Mouse (Mus musculus): ENCODE measurements around the gene Ltbp1. TPM values are rescaled to one million over a fixed set of nuclear protein-coding genes. Genes with fewer than 3 reads are reported as not detected.

Ltbp1 gene
- polyA plus RNA-seq, 1 experiment, result not detected

- TF ChIP-seq POLR2A (IDR thresholded peaks at IDR 0.05; ENCODE audit: insufficient read depth, low read depth, low read length) (no peak), CTCF (IDR thresholded peaks at IDR 0.05; ENCODE audit: insufficient read depth, low read depth, low read length) (no peak)
- Histone ChIP-seq H3K4me3 (ENCODE audit: insufficient read depth, low read depth, low read length) (no peak overlapping the region), H3K4me1 (ENCODE audit: control insufficient read depth, insufficient read depth, low read length) (no peaks in the 10 kb centered on the region), H3K27ac (ENCODE audit: insufficient read depth, low read depth, low read length) (no peak overlapping the region)
- WGBS, result 86% methylated on average over 3 of the region's 3 CpGs
Observed at GRCm38 (mm10) chr17:75353323-75353722, 348.0 kb downstream of the Ltbp1 start.

GRCm38 (mm10) chr17:75355431-75355830, 350.1 kb downstream of the Ltbp1 start:
- 73% methylated on average over 5 of the region's 5 CpGs for WGBS

GRCm38 (mm10) chr17:75360111-75360510, 354.7 kb downstream of the Ltbp1 start:
- Histone ChIP-seq H3K27ac (ENCODE audit: insufficient read depth, low read depth, low read length) (no peak overlapping the region), H3K4me1 (ENCODE audit: control insufficient read depth, insufficient read depth, low read length) (no peaks in the 10 kb centered on the region), H3K4me3 (ENCODE audit: insufficient read depth, low read depth, low read length) (no peak overlapping the region)
- 95% methylated on average over 7 of the region's 7 CpGs for WGBS
- TF ChIP-seq POLR2A (IDR thresholded peaks at IDR 0.05; ENCODE audit: insufficient read depth, low read depth, low read length) (no peak), CTCF (IDR thresholded peaks at IDR 0.05; ENCODE audit: insufficient read depth, low read depth, low read length) (no peak)

More at GRCm38 (mm10) chr17:75355431-75355830, 350.1 kb downstream of the Ltbp1 start:
- Histone ChIP-seq H3K4me3 (ENCODE audit: insufficient read depth, low read depth, low read length) (no peak overlapping the region), H3K4me1 (ENCODE audit: control insufficient read depth, insufficient read depth, low read length) (no peaks in the 10 kb centered on the region), H3K27ac (ENCODE audit: insufficient read depth, low read depth, low read length) (no peak overlapping the region)
- TF ChIP-seq CTCF (IDR thresholded peaks at IDR 0.05; ENCODE audit: insufficient read depth, low read depth, low read length) (no peak), POLR2A (IDR thresholded peaks at IDR 0.05; ENCODE audit: insufficient read depth, low read depth, low read length) (no peak)

- 85% methylated on average over 6 of the region's 6 CpGs for WGBS
- Histone ChIP-seq H3K4me3 (ENCODE audit: insufficient read depth, low read depth, low read length) (no peak overlapping the region), H3K4me1 (ENCODE audit: control insufficient read depth, insufficient read depth, low read length) (no peaks in the 10 kb centered on the region), H3K27ac (ENCODE audit: insufficient read depth, low read depth, low read length) (no peak overlapping the region)
- TF ChIP-seq POLR2A (IDR thresholded peaks at IDR 0.05; ENCODE audit: insufficient read depth, low read depth, low read length) (no peak), CTCF (IDR thresholded peaks at IDR 0.05; ENCODE audit: insufficient read depth, low read depth, low read length) (no peak)
Observed at GRCm38 (mm10) chr17:75366332-75366731, 361.0 kb downstream of the Ltbp1 start.

GRCm38 (mm10) chr17:75367486-75368155, 362.3 kb downstream of the Ltbp1 start:
- Histone ChIP-seq H3K4me3 (ENCODE audit: insufficient read depth, low read depth, low read length) (no peak overlapping the region), H3K4me1 (ENCODE audit: control insufficient read depth, insufficient read depth, low read length) (no peaks in the 10 kb centered on the region), H3K27ac (ENCODE audit: insufficient read depth, low read depth, low read length) (no peak overlapping the region)
- TF ChIP-seq CTCF (IDR thresholded peaks at IDR 0.05; ENCODE audit: insufficient read depth, low read depth, low read length), result no peak
- TF ChIP-seq POLR2A (IDR thresholded peaks at IDR 0.05; ENCODE audit: insufficient read depth, low read depth, low read length), result no peak
- 97% methylated on average over 18 of the region's 18 CpGs for WGBS

GRCm38 (mm10) chr17:75368580-75368979, 363.2 kb downstream of the Ltbp1 start:
- Histone ChIP-seq H3K27ac (ENCODE audit: insufficient read depth, low read depth, low read length) (no peak overlapping the region), H3K4me3 (ENCODE audit: insufficient read depth, low read depth, low read length) (no peak overlapping the region), H3K4me1 (ENCODE audit: control insufficient read depth, insufficient read depth, low read length) (no peaks in the 10 kb centered on the region)
- 72% methylated on average over 5 of the region's 5 CpGs for WGBS
- TF ChIP-seq POLR2A (IDR thresholded peaks at IDR 0.05; ENCODE audit: insufficient read depth, low read depth, low read length) (no peak), CTCF (IDR thresholded peaks at IDR 0.05; ENCODE audit: insufficient read depth, low read depth, low read length) (no peak)

GRCm38 (mm10) chr17:75369351-75369750, 364.0 kb downstream of the Ltbp1 start:
- Histone ChIP-seq H3K4me3 (ENCODE audit: insufficient read depth, low read depth, low read length) (no peak overlapping the region), H3K4me1 (ENCODE audit: control insufficient read depth, insufficient read depth, low read length) (no peaks in the 10 kb centered on the region), H3K27ac (ENCODE audit: insufficient read depth, low read depth, low read length) (no peak overlapping the region)
- no peak for TF ChIP-seq POLR2A (IDR thresholded peaks at IDR 0.05; ENCODE audit: insufficient read depth, low read depth, low read length)
- no peak for TF ChIP-seq CTCF (IDR thresholded peaks at IDR 0.05; ENCODE audit: insufficient read depth, low read depth, low read length)
- WGBS, result 74% methylated on average over 7 of the region's 7 CpGs

- WGBS, result 95% methylated on average over 4 of the region's 4 CpGs
- Histone ChIP-seq H3K27ac (ENCODE audit: insufficient read depth, low read depth, low read length) (no peak overlapping the region), H3K4me3 (ENCODE audit: insufficient read depth, low read depth, low read length) (no peak overlapping the region), H3K4me1 (ENCODE audit: control insufficient read depth, insufficient read depth, low read length) (no peaks in the 10 kb centered on the region)
- TF ChIP-seq POLR2A (IDR thresholded peaks at IDR 0.05; ENCODE audit: insufficient read depth, low read depth, low read length) (no peak), CTCF (IDR thresholded peaks at IDR 0.05; ENCODE audit: insufficient read depth, low read depth, low read length) (no peak)
Observed at GRCm38 (mm10) chr17:75370120-75370519, 364.8 kb downstream of the Ltbp1 start.

- Histone ChIP-seq H3K4me3 (ENCODE audit: insufficient read depth, low read depth, low read length) (no peak overlapping the region), H3K4me1 (ENCODE audit: control insufficient read depth, insufficient read depth, low read length) (no peaks in the 10 kb centered on the region), H3K27ac (ENCODE audit: insufficient read depth, low read depth, low read length) (no peak overlapping the region)
- TF ChIP-seq POLR2A (IDR thresholded peaks at IDR 0.05; ENCODE audit: insufficient read depth, low read depth, low read length), result no peak
- no peak for TF ChIP-seq CTCF (IDR thresholded peaks at IDR 0.05; ENCODE audit: insufficient read depth, low read depth, low read length)
- 92% methylated on average over 11 of the region's 11 CpGs for WGBS
Observed at GRCm38 (mm10) chr17:75371650-75372049, 366.3 kb downstream of the Ltbp1 start.

All from olfactory bulb, adult 2 months (tissue).